Mouse (Mus musculus) lung, postnatal 0 days (tissue): Measurements from ENCODE around the gene Dcst1.

ENCODE experiments used
- CTCF ChIP-seq: IDR thresholded peaks from 2 replicates; pipeline ENCODE4 v1.5.1; 2016; ENCODE audit warnings: antibody characterized with exemption, mild to moderate bottlenecking
- EP300 ChIP-seq: IDR thresholded peaks from 2 replicates; pipeline ENCODE4 v1.6.1; 2016; ENCODE audit warnings: antibody characterized with exemption, mild to moderate bottlenecking, control low read depth

- TF ChIP-seq CTCF (peak; percentile 62), EP300 (0 out of 2 replicates have a peak, but pooled peaks have one; percentile 25)
Observed at GRCm38 (mm10) chr3:89394006-89394893, 29.2 kb upstream of the Dcst1 start, which contains the start of gene Zbtb7b.
